Mouse (Mus musculus): ENCODE results near the gene Krtap19-4.
A peak's percentile ranks its signal among the peaks of the same experiment; 100 is the strongest.

Krtap19-4 gene

DNA sequence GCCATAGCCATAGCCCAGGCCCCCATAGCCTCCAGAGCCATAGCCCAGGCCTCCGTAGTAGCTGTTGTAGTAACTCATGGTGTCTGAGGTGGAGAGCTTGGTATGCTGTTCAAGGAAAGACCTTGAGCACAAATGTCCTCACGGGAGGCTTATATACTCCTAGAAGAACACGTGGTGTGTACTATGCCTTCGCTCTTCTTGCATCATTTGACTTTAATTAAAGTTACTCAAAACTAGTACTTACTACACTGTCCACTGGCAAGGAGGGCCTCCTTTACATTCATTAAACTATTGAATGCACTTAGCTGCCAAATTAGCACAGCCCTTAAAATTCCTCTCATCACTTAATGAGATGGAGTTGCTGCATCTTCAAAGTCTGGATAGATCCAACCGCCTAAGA lies at the start of gene Krtap19-4:
Krtap19-4 (minus strand) TSS at position 101 of the 400 bp plus-strand sequence.
- no peak for DNase-seq

DNA sequence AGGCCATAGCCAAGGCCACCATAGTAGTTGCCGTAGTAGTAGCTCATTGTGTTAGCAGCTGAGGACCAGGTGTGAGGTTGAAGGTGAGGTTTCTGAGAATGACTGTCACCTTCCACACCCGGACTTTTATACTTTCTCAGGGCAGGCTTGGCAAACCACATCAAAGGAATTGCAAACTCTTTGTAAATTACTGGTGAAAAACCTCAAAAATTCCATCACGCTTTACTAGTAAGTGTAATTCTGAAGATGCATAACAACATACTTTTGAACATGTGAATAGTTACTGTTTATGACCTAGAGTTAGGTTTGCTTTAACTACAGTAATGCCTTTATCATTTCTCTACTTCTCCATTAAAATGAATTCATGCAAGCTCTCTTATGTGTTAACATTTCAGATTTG lies 47.3 kb upstream of the Krtap19-4 start, which contains the start of gene Krtap19-9b:
Krtap19-9b (minus strand) TSS at position 101 of the 400 bp plus-strand sequence.
- DNase-seq: no peak

DNA sequence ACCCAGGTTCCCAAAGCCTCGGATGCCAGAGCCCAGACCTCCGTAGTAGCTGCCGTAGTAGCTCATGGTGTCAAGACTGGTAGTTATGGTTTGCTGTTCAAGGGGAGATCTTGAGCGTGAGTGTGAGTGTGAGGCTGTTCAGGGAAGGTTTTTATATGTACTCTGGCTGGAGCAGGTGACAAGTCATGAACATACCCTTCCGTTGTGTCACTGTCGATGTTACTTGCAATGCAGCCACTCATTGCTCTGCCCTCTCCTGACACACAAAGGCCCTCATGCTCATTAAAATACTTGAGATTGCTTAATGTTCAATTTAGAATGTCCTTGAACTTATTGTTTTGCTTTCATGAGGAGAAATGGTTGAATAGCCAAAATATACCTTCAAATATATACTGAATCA lies 11.5 kb upstream of the Krtap19-4 start, which contains the start of gene Krtap19-5:
Krtap19-5 (minus strand) TSS at position 101 of the 400 bp plus-strand sequence.
- DNase-seq: no peak

DNA sequence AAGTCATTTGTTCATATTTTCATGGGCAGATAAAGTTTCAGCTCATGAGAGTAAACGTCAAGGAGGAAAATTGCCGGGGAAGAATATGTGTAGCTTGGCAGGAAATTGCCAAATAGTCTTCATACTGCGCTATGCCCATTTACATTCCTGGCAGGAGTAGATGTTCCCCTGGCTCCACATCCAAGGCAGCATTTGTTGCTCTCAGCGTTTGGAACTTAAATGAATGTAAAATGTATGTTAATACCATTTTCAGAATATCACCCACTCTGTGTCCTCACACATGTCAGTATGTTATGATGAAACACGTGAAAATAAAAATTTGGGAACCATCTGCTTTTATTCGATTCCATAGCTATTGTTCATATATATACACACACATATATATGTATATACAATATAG lies 2.0 kb upstream of the Krtap19-4 start:
- no peak for DNase-seq

DNA sequence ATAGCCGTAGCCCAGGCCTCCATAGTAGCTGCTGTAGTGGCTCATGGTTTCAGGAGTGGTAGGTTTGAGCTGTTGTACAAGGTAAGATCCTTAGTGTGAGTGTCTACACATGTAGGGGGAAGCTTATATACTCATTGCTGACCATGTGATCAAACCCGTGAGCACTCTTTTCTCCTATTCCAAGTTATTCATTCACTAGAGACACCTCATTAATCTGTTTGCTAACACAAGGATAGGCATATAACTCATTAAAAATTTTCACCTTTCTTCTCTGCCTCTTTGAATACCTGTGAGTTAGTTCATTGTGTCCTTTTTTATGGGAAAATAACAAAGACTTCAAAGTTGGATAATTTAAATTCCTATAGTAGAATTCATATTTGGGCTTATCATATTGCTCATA lies 7.0 kb downstream of the Krtap19-4 start, which contains the start of gene Krtap19-3:
Krtap19-3 (minus strand) TSS at position 101 of the 400 bp plus-strand sequence.
- no peak for DNase-seq

DNA sequence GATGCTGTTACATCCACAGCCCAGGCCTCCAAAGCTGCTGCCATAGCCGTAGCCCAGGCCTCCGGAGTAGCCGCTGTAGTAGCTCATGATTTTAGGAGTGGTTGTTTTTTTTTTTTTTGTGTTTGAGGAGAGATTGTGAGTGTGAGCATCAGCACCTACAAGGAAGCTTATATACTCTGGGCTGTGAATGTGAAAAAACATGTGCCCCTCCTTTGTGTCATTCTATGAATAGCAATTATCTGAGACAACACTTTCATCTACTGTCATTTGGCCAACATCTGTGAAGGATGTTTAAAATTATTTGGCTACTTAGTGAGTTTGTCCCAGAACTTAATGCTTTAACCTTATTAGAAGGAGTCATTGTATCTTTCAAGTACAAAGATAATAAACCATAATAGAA lies 10.7 kb downstream of the Krtap19-4 start, which contains the start of gene Krtap19-2:
Krtap19-2 (minus strand) TSS at position 101 of the 400 bp plus-strand sequence.
- DNase-seq: no peak

DNA sequence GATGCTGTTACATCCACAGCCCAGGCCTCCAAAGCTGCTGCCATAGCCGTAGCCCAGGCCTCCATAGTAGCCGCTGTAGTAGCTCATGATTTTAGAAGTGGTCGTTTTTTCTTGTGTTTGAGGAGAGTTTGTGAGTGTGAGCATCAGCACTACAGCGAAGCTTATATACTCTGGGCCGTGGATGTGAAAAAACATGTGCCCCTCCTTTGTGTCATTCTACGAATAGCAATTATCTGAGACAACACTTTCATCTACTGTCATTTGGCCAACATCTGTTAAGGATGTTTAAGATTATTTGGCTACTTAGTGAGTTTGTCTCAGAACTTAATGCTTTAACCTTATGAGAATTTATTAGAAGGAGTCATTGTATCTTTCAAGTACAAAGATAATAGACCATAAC lies 15.6 kb downstream of the Krtap19-4 start, which contains the start of gene Krtap19-1:
Krtap19-1 (minus strand) TSS at position 101 of the 400 bp plus-strand sequence.
- no peak for DNase-seq

DNA sequence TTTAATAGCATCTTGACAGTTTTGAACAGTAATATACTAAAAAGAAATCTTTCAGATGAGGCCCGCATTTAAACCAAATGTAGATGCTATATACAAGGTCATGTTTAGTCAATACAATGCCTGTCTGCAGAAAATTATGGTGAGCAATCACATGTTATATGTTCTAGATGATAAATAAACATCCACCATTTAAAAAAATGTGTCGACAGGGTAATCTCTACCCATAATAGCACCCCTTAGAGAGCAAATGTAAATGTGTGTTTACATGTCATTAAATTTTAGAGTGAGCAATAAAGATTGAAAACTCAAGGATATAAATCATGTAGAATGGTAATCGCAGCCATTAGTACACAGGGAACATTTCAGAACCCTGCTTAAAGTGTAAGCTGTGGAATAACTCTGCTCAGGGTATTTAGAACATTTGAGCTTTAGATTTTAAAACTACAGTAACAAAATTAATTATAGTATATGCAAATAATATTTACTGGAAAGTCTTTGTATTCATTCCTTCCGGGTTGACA lies 19.9 kb downstream of the Krtap19-4 start:
- DNase-seq: no peak

DNA sequence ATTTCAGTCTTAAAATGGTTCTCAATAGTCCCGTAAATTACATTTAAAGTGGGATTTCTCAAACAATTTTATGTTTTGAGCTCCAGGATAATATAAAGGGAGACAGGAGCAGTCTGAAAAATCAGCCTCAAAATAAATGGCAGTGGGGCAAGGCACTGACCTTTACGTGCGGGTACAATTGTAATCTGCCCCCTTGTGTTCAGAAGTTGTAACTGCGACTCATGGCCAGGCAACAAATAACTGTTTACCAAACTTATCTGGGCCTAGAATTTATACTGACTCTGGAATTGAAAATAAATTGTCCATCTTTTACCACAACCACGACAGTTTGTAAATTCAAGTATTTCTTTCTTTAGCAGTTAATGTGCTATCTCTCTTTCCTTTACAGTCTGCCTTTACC lies 33.4 kb downstream of the Krtap19-4 start:
- DNase-seq: peak; percentile 3

DNA sequence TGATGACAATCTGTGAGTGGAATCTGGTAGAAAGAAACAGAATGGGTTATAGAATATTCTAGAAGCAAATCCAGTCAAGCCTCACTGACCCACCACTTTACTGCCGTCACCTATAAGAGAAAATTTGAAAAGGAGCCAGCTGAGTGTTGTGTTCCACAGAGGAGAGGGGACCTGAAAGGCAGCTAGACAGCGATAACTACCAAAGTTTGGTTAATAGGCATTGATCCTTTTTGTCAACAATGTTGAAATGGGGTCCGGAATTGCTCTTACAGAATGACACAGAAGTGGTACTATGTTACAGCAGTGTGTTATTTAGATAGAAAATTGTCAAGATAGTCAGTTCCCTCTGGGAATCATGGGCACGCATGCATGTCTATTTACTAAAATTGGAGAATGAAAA lies 36.3 kb downstream of the Krtap19-4 start:
- no peak for DNase-seq

DNA sequence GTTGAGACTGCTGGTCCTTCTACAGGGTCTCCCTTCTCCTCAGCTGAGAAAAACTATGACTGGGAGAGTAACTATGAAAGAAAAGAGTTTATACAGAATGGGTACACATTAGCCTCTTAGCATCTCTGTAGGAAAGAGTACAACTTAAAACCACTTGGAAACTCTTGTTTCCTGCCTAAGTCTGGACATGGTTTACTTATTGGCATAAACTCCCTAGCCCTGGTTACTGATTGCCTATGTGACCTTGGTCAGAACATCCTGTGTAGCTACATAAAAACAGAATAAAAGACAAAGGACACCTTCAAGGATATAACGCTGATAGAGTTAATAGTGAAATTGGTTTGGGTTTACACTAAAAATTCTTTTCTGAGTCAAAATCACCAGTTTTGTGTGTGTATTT lies 37.5 kb downstream of the Krtap19-4 start:
- DNase-seq: no peak

Data from thymus, postnatal 25 days (tissue).